Mouse (Mus musculus) neutrophil, adult 5-6 weeks (primary cell): ENCODE measurements around the gene Camkk2. TPM values are rescaled to one million over a fixed set of nuclear protein-coding genes. Genes with fewer than 3 reads are reported as not detected.

ENCODE experiments used
- ATAC-seq: fragments of 151-379, 151-347 bp; 2 replicates; pipeline ENCODE4 v1.8.0; 2017; ENCODE audit warnings: mild to moderate bottlenecking, moderate TSS enrichment; ENCODE audit not compliant: insufficient number of reproducible peaks, poor library complexity, low FRiP score, severe bottlenecking; ENCODE audit errors: extremely low read depth
- total RNA-seq: library from RNA; stranded (forward); fragments of 200-1000 nt; gene quantifications from 2 replicates; pipeline ENCODE4 v1.2.3, GENCODE M21; 2017

Camkk2 gene
- total RNA-seq, 1 experiment from 2014 or later, result 39.8 TPM

GRCm38 (mm10) chr5:122786035-122786819 is 7.0 kb upstream of the Camkk2 start:
- no peak for ATAC-seq

GRCm38 (mm10) chr5:122783726-122784406 is 4.7 kb upstream of the Camkk2 start:
- no peak for ATAC-seq

GRCm38 (mm10) chr5:122782066-122782465 is 2.9 kb upstream of the Camkk2 start:
- no peak for ATAC-seq

GRCm38 (mm10) chr5:122780791-122781432 is 1.7 kb upstream of the Camkk2 start:
- no peak for ATAC-seq

- no peak for ATAC-seq
These were observed 680 bp downstream of the Camkk2 start for GRCm38 (mm10) chr5:122778231-122779226.

- no peak for ATAC-seq
These were observed 1.9 kb downstream of the Camkk2 start for GRCm38 (mm10) chr5:122777322-122777721.

- no peak for ATAC-seq
These were observed 3.4 kb downstream of the Camkk2 start for GRCm38 (mm10) chr5:122775646-122776286.

- ATAC-seq, result no peak
These were observed 4.2 kb downstream of the Camkk2 start for GRCm38 (mm10) chr5:122774743-122775611.

GRCm38 (mm10) chr5:122773756-122774155 is 5.5 kb downstream of the Camkk2 start:
- ATAC-seq, result no peak

- no peak for ATAC-seq
These were observed 7.8 kb downstream of the Camkk2 start for GRCm38 (mm10) chr5:122771428-122771827.

- no peak for ATAC-seq
These were observed 8.4 kb downstream of the Camkk2 start for GRCm38 (mm10) chr5:122770806-122771261.

- ATAC-seq, result no peak
These were observed 8.9 kb downstream of the Camkk2 start for GRCm38 (mm10) chr5:122770304-122770703.

- peak; percentile 75 for ATAC-seq
These were observed 10.1 kb downstream of the Camkk2 start for GRCm38 (mm10) chr5:122769101-122769568.

- no peak for ATAC-seq
These were observed 11.9 kb downstream of the Camkk2 start for GRCm38 (mm10) chr5:122767283-122767682.

- no peak for ATAC-seq
These were observed 15.2 kb downstream of the Camkk2 start for GRCm38 (mm10) chr5:122764032-122764464.

- no peak for ATAC-seq
These were observed 15.8 kb downstream of the Camkk2 start for GRCm38 (mm10) chr5:122763271-122764031.
